Mouse (Mus musculus) embryonic facial prominence, embryonic 11.5 days (tissue): Measurements from ENCODE around the gene Nid1. TPM values are rescaled to one million over a fixed set of nuclear protein-coding genes. Genes with fewer than 3 reads are reported as not detected.
A peak's percentile ranks its signal among the peaks of the same experiment; 100 is the strongest.
"Not testable (repeated sequence)": the region's sequence is repeated elsewhere in the genome, so short reads cannot be mapped to it uniquely, and the experiment has no call there.

Experiments
- ATAC-seq: fragments of 200-750 bp; cut with Nextera tagmentation; replicated peaks from 2 replicates; pipeline ENCODE4 v1.8.0; 2017; ENCODE audit warnings: low read depth; ENCODE audit not compliant: insufficient number of reproducible peaks, low FRiP score, low TSS enrichment
- DNase-seq: peaks from one replicate; pipeline ENCODE4 v3.0.0-alpha.2; 2015; ENCODE audit warnings: low spot score
- H3K27ac ChIP-seq: fragments of 300-500 bp; sonication (generic); replicated peaks from 2 replicates; pipeline ENCODE4 v1.5.1; 2014; ENCODE audit warnings: mild to moderate bottlenecking, low read depth, low read length, control low read depth
- H3K27me3 ChIP-seq: fragments of 300-500 bp; sonication (generic); 2 replicates; pipeline ENCODE4 v1.6.1; 2014; ENCODE audit warnings: mild to moderate bottlenecking, low read length, moderate library complexity, mixed read lengths; ENCODE audit not compliant: control insufficient read depth, insufficient read depth
- H3K36me3 ChIP-seq: fragments of 300-500 bp; sonication (generic); replicated peaks from 2 replicates; pipeline ENCODE4 v1.6.1; 2014; ENCODE audit warnings: low read depth, mild to moderate bottlenecking, low read length, moderate library complexity, mixed read lengths; ENCODE audit not compliant: control insufficient read depth, insufficient read depth
- H3K4me1 ChIP-seq: fragments of 300-500 bp; sonication (generic); 2 replicates; pipeline ENCODE4 v1.6.1; 2014; ENCODE audit warnings: low read length, mixed read lengths; ENCODE audit not compliant: control insufficient read depth, insufficient read depth
- H3K4me2 ChIP-seq: fragments of 300-500 bp; sonication (generic); 2 replicates; pipeline ENCODE4 v1.6.1; 2014; ENCODE audit warnings: low read depth, mild to moderate bottlenecking, control low read depth, low read length, moderate library complexity
- H3K4me3 ChIP-seq: fragments of 300-500 bp; sonication (generic); 2 replicates; pipeline ENCODE4 v1.5.1; 2014; ENCODE audit warnings: low read depth, low read length, control low read depth
- H3K9ac ChIP-seq: fragments of 300-500 bp; sonication (generic); replicated peaks from 2 replicates; pipeline ENCODE4 v1.6.1; 2014; ENCODE audit warnings: mild to moderate bottlenecking, control low read depth, low read length
- H3K9me3 ChIP-seq: fragments of 300-500 bp; sonication (generic); replicated peaks from 2 replicates; pipeline ENCODE4 v1.6.1; 2016; ENCODE audit warnings: mild to moderate bottlenecking, low read length, inconsistent platforms, mixed read lengths; ENCODE audit not compliant: control insufficient read depth
- WGBS: fragments of 180-500 bp; shearing (Covaris S2); extraction: QIAGEN DNeasy Blood & Tissue Kit; methylation state at CpG from one replicate; pipeline ENCODE4 v1.1.7; 2014; 5-methylcytosine and 5-hydroxymethylcytosine counted together
- polyA plus RNA-seq: library from polyadenylated mRNA; unstranded; fragments of >200 nt; fragmentation: Nextera tagmentation; extraction: Ambion mirVana; gene quantifications from 2 replicates; pipeline ENCODE4 v1.2.1, GENCODE M21; 2014

Gene Nid1
- polyA plus RNA-seq, 1 experiment from 2014 or later = 54.8 TPM

DNA sequence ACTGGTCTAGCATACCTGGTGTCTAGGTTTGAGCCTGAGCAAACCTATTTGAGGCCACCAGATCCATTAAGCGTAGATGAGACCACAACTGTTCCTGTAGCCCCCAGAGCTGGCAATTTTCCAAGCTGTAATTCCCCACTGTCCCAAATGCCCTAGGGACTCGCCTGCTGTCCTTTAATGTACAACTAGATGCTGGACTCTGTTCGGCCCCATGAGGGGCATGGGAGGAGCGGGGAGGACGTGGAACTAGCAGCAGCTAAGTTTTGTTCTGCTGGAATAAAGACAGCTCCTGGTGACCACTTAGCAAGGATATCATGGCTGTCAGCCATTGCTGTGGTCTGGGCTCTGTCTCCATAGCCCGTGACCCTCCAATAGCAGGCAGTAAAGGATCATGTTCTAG is 31.8 kb upstream of the Nid1 start:
- no CpG with 5 or more reads among the region's 6 CpGs for WGBS
- not testable (repeated sequence) for H3K4me2 ChIP-seq, H3K27me3 ChIP-seq, H3K27ac ChIP-seq, H3K4me1 ChIP-seq, H3K4me3 ChIP-seq, ATAC-seq, H3K36me3 ChIP-seq, H3K9me3 ChIP-seq, H3K9ac ChIP-seq, DNase-seq

DNA sequence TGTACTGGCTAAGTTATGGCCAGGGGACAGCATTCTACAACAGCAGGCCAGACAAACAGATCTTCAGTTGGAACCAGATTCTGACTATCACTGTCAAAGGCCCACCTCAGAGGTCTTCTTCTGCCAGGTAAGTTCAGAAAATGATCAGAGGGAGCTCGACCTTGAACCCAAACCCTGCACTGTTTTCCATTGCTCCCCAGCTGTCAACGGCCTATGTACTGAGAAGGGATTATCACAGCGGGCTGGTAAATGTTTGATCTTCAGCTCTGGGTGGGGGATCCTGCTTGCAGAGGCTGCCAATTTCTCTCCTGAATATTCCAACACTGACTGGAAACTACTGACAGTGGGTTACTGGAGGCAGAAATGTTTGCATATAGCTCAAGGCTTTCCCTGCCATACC is 23.1 kb upstream of the Nid1 start:
- Histone ChIP-seq H3K9me3 (no peaks in the 10 kb centered on the region), H3K4me3 (no peak overlapping the region), H3K4me2 (no peak overlapping the region), H3K36me3 (no peaks in the 10 kb centered on the region), H3K27ac (no peak overlapping the region), H3K27me3 (no peaks in the 10 kb centered on the region), H3K9ac (no peak overlapping the region), H3K4me1 (no peaks in the 10 kb centered on the region)
- DNase-seq (no peak), ATAC-seq (no peak)
- 76% methylated on average over 3 of the region's 3 CpGs for WGBS

DNA sequence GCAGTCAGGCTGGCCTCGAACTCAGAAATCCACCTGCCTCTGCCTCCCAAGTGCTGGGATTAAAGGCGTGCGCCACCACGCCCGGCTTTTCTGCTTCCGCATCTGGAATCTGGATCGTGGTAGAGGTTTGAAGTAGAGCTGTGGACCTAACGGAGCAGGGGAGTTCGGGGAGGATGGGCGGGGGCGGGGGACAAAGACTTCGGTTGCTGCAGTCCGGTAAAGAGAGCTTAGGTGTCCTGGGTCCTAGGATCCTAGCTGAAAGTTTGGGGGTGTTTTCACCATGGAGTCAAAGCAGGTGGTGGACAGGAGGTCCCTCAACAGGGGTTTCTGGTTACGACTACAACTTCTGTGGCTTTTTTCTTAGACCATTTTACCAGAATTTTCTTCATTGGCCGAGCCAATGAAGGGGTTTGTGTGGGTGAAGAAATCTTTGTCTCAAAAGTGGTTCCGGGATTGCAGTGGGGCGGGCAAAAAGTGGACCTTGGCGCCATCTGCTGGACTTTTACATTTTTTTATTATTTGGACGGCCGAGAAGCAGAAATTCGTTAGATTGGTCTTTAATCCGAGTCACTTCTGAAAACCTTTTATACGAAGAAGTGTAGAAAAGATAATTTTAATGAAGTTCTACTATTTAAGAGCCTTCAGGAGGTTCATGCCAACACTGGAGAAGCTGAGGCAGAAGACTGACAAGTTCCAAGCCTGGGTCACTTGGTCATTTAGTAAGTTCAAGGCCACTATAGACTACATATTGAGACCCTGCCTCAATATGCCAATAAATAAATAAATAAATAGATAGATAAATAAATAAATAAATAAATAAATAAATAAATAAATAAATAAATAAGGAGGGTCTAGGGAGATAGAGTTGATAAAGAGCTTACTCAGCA is 22.0 kb upstream of the Nid1 start:
- H3K4me2 ChIP-seq, H3K9me3 ChIP-seq, H3K27me3 ChIP-seq, H3K4me3 ChIP-seq, H3K9ac ChIP-seq, H3K27ac ChIP-seq, H3K4me1 ChIP-seq, H3K36me3 ChIP-seq: not testable (repeated sequence)
- 42% methylated on average over 22 of the region's 23 CpGs for WGBS
- peak; percentile 73 for DNase-seq
- ATAC-seq = peak; percentile 60; the same call in 1 of the 2 replicates

- ATAC-seq = peak; percentile 68; the same call in 1 of the 2 replicates
- H3K27me3 ChIP-seq, H3K36me3 ChIP-seq, H3K4me2 ChIP-seq, H3K4me3 ChIP-seq, H3K4me1 ChIP-seq, DNase-seq, H3K9me3 ChIP-seq, H3K27ac ChIP-seq, H3K9ac ChIP-seq: not testable (repeated sequence)
- 78% methylated on average over 2 of the region's 4 CpGs for WGBS
Observed at GRCm38 (mm10) chr13:13416007-13416337, 21.4 kb upstream of the Nid1 start.

GRCm38 (mm10) chr13:13418859-13419258 is 18.5 kb upstream of the Nid1 start:
- H3K27ac ChIP-seq, H3K36me3 ChIP-seq, H3K27me3 ChIP-seq, H3K9me3 ChIP-seq, H3K4me2 ChIP-seq, DNase-seq, H3K4me3 ChIP-seq, ATAC-seq, H3K4me1 ChIP-seq, H3K9ac ChIP-seq: not testable (repeated sequence)
- WGBS = 90% methylated on average over 6 of the region's 12 CpGs

GRCm38 (mm10) chr13:13423301-13423700 is 14.1 kb upstream of the Nid1 start:
- not testable (repeated sequence) for H3K9ac ChIP-seq, H3K27ac ChIP-seq, H3K27me3 ChIP-seq, H3K36me3 ChIP-seq, H3K4me3 ChIP-seq, H3K4me1 ChIP-seq, ATAC-seq, DNase-seq, H3K9me3 ChIP-seq, H3K4me2 ChIP-seq
- WGBS = 85% methylated on average over 1 of the region's 5 CpGs

GRCm38 (mm10) chr13:13436161-13436560 is 1.2 kb upstream of the Nid1 start:
- 67% methylated on average over 1 of the region's 7 CpGs for WGBS

DNA sequence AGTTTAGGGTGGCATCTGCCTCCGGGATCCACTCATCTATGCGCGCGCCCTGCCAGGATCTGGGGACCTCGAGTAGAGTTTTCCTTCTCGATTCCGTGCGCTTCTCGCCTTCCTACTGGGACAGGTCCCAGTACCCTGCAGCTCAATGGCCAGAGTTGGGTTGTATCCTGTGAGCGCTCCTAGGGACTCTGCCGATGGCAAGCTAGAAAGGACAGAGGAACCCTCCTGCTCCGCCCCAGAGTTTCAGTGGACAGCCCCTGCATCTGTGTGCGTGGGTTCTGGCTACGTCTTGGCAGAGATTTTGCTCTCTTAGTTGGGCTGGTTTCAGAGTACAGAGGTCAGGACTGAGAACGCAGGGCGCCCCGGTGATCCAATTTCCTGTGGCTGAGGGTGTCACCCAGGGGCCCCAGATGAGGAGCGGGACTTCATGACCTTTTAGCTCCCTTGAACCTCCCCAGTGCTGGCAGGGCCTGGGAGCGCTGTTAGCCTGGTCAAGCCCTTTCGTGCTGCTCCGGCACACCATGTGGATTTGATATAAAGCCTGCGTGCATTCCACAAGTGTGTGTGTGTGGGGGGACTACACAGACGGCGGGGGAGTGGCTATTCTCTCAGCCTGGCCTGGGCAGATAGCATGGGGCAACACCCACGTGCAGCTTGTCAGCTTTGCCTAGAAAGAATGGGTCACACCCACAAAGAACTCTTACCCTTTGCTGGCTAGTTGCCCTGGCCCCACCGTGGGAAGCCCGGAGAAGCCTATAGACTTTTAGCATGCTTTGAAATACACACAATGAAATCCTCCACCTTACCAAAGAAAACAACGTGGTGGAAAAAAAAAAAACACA is 982 bp downstream of the Nid1 start:
- WGBS = 3% methylated on average over 13 of the region's 28 CpGs
- H3K4me2 ChIP-seq, H3K4me1 ChIP-seq, H3K9ac ChIP-seq, H3K27ac ChIP-seq, H3K9me3 ChIP-seq, H3K36me3 ChIP-seq, H3K27me3 ChIP-seq: not testable (repeated sequence)
- DNase-seq = peak; percentile 57
- H3K4me3 ChIP-seq = peak overlapping the region; percentile 21; the same call in 1 of the 2 replicates
- peak; percentile 66 for ATAC-seq

More at GRCm38 (mm10) chr13:13436161-13436560, 1.2 kb upstream of the Nid1 start:
- not testable (repeated sequence) for H3K4me3 ChIP-seq, H3K9me3 ChIP-seq, H3K4me1 ChIP-seq, H3K36me3 ChIP-seq, H3K27me3 ChIP-seq, H3K4me2 ChIP-seq, H3K9ac ChIP-seq, H3K27ac ChIP-seq, DNase-seq, ATAC-seq
